Mouse (Mus musculus): ENCODE results near the gene Clec2e. TPM values are rescaled to one million over a fixed set of nuclear protein-coding genes. Genes with fewer than 3 reads are reported as not detected.

Gene Clec2e
- polyA plus RNA-seq, 1 experiment from 2014 or later = not detected

DNA sequence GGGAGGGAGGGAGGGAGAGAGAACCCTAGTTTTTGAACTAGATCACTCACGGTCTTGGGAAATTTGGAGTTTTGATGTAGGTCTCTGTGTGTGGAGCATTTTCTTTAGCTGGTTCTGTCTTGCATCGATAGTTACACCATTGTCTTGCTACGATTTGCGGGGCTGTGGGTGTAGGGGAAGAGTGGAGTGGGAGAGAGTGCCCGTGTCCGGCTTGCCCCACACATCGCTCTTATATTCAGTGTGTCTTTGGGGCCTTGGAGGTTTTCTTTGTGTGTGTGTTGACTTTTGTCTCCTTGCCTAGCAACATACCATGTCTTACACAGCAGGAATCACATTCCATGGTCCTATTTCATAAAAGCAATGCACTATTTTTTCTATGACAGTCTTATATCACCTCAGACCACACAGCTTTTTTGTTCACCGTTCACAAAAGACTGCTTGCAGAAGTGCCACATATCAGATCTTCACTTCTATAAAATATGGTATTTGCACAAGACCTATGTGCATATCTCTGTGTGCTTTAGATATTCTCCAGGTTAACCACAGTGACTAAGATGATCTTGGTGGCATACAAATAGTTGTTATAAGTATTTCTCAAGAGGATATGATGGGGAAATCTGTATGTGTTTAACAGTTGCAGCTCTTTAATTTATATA is 51.0 kb downstream of the Clec2e start:
- Histone ChIP-seq H3K4me2 (ENCODE audit: low read depth, low read length) (peak overlapping the region; percentile 67), H3K4me1 (ENCODE audit: insufficient read depth) (peaks cover 4% of the 10 kb centered on the region; the same call in 1 of the 2 replicates), H3K27me3 (ENCODE audit: insufficient read depth, low read length) (no peaks in the 10 kb centered on the region), H3K27ac (ENCODE audit: low read depth) (peak overlapping the region; percentile 66; the same call in 1 of the 2 replicates), H3K9me3 (ENCODE audit: low read length) (no peaks in the 10 kb centered on the region), H3K9ac (replicated peaks) (peak overlapping the region; percentile 46; the same call in 1 of the 2 replicates), H3K4me3 (ENCODE audit: low read depth, low read length) (no peak overlapping the region), H3K36me3 (replicated peaks; ENCODE audit: insufficient read depth, low read length) (no peaks in the 10 kb centered on the region)
- ATAC-seq (peak; percentile 18; the same call in 1 of the 2 replicates), DNase-seq (no peak)
- no peak for TF ChIP-seq CTCF (IDR thresholded peaks at IDR 0.05; ENCODE audit: low read depth)
- WGBS (ENCODE audit: insufficient replicate concordance) = 5% methylated on average over 8 of the region's 8 CpGs

DNA sequence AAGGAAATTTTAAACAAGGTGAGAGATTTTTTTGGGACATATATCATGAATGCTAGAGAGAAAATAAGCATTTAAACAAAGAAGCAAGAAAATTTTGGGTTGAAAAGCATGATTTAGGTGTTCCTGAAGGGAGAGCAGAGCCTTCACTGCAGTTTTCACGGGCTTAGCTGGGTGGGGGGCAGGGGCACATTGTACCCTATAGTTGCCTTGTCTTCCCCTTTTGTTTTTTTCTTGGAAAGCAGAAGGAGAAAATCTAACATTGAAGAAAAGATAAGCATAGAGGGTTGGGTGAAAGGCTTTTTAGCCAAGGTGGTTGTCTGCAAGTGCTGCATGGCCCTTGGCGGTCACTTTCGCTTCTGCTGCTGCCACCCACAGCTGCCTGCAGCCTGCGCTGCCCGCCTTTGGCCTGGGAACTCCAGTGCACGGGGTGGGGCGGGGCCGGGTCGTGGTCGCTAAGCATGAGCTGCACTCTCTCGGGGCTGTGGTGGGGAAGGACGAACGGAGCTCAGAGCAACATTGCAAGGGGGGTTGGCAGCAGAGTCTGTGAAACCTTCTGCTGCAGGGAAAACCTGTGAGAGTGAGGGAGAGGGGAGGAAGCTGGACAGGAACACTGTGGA is 51.7 kb downstream of the Clec2e start:
- Histone ChIP-seq H3K4me1 (ENCODE audit: insufficient read depth) (peaks cover 4% of the 10 kb centered on the region; the same call in 1 of the 2 replicates), H3K9me3 (ENCODE audit: low read length) (no peaks in the 10 kb centered on the region), H3K9ac (replicated peaks) (peak overlapping the region; percentile 28), H3K36me3 (replicated peaks; ENCODE audit: insufficient read depth, low read length) (no peaks in the 10 kb centered on the region), H3K4me3 (ENCODE audit: low read depth, low read length) (peak overlapping the region; percentile 32), H3K27me3 (ENCODE audit: insufficient read depth, low read length) (no peaks in the 10 kb centered on the region), H3K4me2 (ENCODE audit: low read depth, low read length) (peak overlapping the region; percentile 69), H3K27ac (ENCODE audit: low read depth) (0 out of 2 replicates have a peak overlapping the region, but pooled peaks have one; percentile 60)
- ATAC-seq = peak; percentile 89
- DNase-seq = peak; percentile 83
- TF ChIP-seq CTCF (IDR thresholded peaks at IDR 0.05; ENCODE audit: low read depth) = 0 out of 2 replicates have a peak, but pooled peaks have one; percentile 9
- no peak for TF ChIP-seq EP300 (IDR thresholded peaks at IDR 0.05; ENCODE audit: low read depth)
- 1% methylated on average over 13 of the region's 13 CpGs for WGBS (ENCODE audit: insufficient replicate concordance)

- H3K27me3 ChIP-seq (ENCODE audit: insufficient read depth, low read length) = no peaks in the 10 kb centered on the region
- WGBS (ENCODE audit: insufficient replicate concordance) = 43% methylated on average over 4 of the region's 4 CpGs
- H3K4me3 ChIP-seq (ENCODE audit: low read depth, low read length) = no peak overlapping the region
- no peak for TF ChIP-seq CTCF (IDR thresholded peaks at IDR 0.05; ENCODE audit: low read depth)
- no peak overlapping the region for H3K9ac ChIP-seq (replicated peaks)
- H3K9me3 ChIP-seq (ENCODE audit: low read length) = no peaks in the 10 kb centered on the region
- no peak for ATAC-seq
- H3K36me3 ChIP-seq (replicated peaks; ENCODE audit: insufficient read depth, low read length) = no peaks in the 10 kb centered on the region
- H3K4me2 ChIP-seq (ENCODE audit: low read depth, low read length) = 0 out of 2 replicates have a peak overlapping the region, but pooled peaks have one; percentile 69
- H3K27ac ChIP-seq (ENCODE audit: low read depth) = 0 out of 2 replicates have a peak overlapping the region, but pooled peaks have one; percentile 26
- H3K4me1 ChIP-seq (ENCODE audit: insufficient read depth) = peaks cover 4% of the 10 kb centered on the region; the same call in 1 of the 2 replicates
- no peak for DNase-seq
Measured at GRCm38 (mm10) chr6:129048381-129048780, 52.3 kb downstream of the Clec2e start.

DNA sequence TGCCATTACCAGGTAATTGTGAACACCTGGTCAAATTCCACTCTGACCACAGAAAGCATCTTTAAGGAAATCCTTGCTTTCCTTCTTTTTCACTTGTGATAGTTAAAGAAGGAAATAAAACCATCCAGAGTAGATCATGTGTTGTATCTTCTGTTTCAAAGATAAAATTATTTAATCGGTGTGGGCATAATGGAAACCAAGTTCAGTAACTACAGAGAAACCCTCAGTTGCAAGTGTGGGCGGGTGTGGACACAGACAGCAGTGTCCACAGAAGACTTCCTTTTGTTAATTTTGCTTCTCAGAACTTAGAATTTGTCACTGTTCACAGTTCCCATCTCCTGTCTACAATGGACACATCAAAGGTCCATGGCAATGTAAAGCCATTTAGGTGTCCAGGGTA is 55.1 kb downstream of the Clec2e start, which contains the start of gene Klrb1f:
TSS of gene Klrb1f (plus strand) at position 301 of the 400 bp plus-strand sequence.
- H3K4me3 ChIP-seq (ENCODE audit: low read depth, low read length) = no peak within 1 kb of the TSS
- ATAC-seq (no peak), DNase-seq (no peak)
- no peak within 1 kb of the TSS for H3K27ac ChIP-seq (ENCODE audit: low read depth)
- WGBS (ENCODE audit: insufficient replicate concordance) = 73% methylated on average over 2 of the region's 2 CpGs
- H3K4me2 ChIP-seq (ENCODE audit: low read depth, low read length) = no peak within 1 kb of the TSS
- H3K9me3 ChIP-seq (ENCODE audit: low read length) = no peaks in the 10 kb centered on the region
- H3K4me1 ChIP-seq (ENCODE audit: insufficient read depth) = peaks cover 4% of the 10 kb centered on the region; the same call in 1 of the 2 replicates
- TF ChIP-seq EP300 (IDR thresholded peaks at IDR 0.05; ENCODE audit: low read depth) = no peak
- TF ChIP-seq CTCF (IDR thresholded peaks at IDR 0.05; ENCODE audit: low read depth) = no peak
- H3K36me3 ChIP-seq (replicated peaks; ENCODE audit: insufficient read depth, low read length) = no peaks in the 10 kb centered on the region
- H3K27me3 ChIP-seq (ENCODE audit: insufficient read depth, low read length) = no peaks in the 10 kb centered on the region
- no peak within 1 kb of the TSS for H3K9ac ChIP-seq (replicated peaks)

DNA sequence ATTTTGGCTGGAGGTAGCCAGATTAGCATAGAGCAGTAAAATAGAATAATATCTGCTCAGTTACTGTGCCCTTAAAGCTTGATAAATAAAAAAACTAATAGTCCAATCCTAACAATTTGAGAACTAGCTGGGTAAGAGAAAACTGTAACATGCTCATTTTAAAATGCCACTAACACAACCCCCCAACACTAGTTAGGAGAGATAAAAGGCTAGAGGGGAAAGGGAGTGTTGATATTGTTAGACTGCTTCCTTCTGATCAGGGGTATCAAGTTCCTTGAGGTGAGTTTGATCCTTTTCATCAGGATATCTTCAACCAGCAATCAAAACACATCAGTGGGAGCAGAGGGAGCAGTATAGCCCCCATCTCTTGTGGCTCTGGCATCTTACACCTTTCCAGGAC is 58.2 kb downstream of the Clec2e start:
- ATAC-seq (no peak), DNase-seq (no peak)
- H3K27ac ChIP-seq (ENCODE audit: low read depth) = no peak overlapping the region
- H3K4me3 ChIP-seq (ENCODE audit: low read depth, low read length) = no peak overlapping the region
- no peaks in the 10 kb centered on the region for H3K27me3 ChIP-seq (ENCODE audit: insufficient read depth, low read length)
- no peaks in the 10 kb centered on the region for H3K36me3 ChIP-seq (replicated peaks; ENCODE audit: insufficient read depth, low read length)
- H3K9me3 ChIP-seq (ENCODE audit: low read length) = no peaks in the 10 kb centered on the region
- no peak overlapping the region for H3K9ac ChIP-seq (replicated peaks)
- TF ChIP-seq EP300 (IDR thresholded peaks at IDR 0.05; ENCODE audit: low read depth) = no peak
- no peak for TF ChIP-seq CTCF (IDR thresholded peaks at IDR 0.05; ENCODE audit: low read depth)
- no peak overlapping the region for H3K4me2 ChIP-seq (ENCODE audit: low read depth, low read length)
- no peaks in the 10 kb centered on the region for H3K4me1 ChIP-seq (ENCODE audit: insufficient read depth)

Other genes starting within 250 kb of the Clec2e start
- gene Clec2i, start 213.3 kb downstream of the Clec2e start, polyA plus RNA-seq (2015; fragmentation: Nextera tagmentation; extraction: Ambion mirVana) = 0.11 and 0.27 TPM in 2 replicates
- 10.5 and 11.9 TPM in 2 replicates for gene BC035044, start 209.8 kb downstream of the Clec2e start, polyA plus RNA-seq (2015; fragmentation: Nextera tagmentation; extraction: Ambion mirVana)
- not detected in 2 replicates for gene Clec2g, start 166.5 kb downstream of the Clec2e start, polyA plus RNA-seq (2015; fragmentation: Nextera tagmentation; extraction: Ambion mirVana)
- gene Klrb1f, start 55.0 kb downstream of the Clec2e start, polyA plus RNA-seq (2015; fragmentation: Nextera tagmentation; extraction: Ambion mirVana) = 0.27 and 0.59 TPM in 2 replicates
- 2.3 and 3.0 TPM in 2 replicates for gene Clec2d, start 79.7 kb upstream of the Clec2e start, polyA plus RNA-seq (2015; fragmentation: Nextera tagmentation; extraction: Ambion mirVana)
- 1.0 and 1.5 TPM in 2 replicates for gene Cd69, start 174.5 kb upstream of the Clec2e start, polyA plus RNA-seq (2015; fragmentation: Nextera tagmentation; extraction: Ambion mirVana)
- gene 4922502D21Rik, start 230.9 kb upstream of the Clec2e start, polyA plus RNA-seq (2015; fragmentation: Nextera tagmentation; extraction: Ambion mirVana) = not detected in 2 replicates
- gene Clec12a, start 241.8 kb upstream of the Clec2e start, polyA plus RNA-seq (2015; fragmentation: Nextera tagmentation; extraction: Ambion mirVana) = 14.2 and 14.6 TPM in 2 replicates